Mouse (Mus musculus) forebrain, embryonic 16.5 days (tissue): Measurements from ENCODE around the gene Soat2. TPM values are rescaled to one million over a fixed set of nuclear protein-coding genes. Genes with fewer than 3 reads are reported as not detected.

Experiments used
- ATAC-seq: fragments of 200-750 bp; cut with Nextera tagmentation; 2 replicates; pipeline ENCODE4 v1.8.0; 2017; ENCODE audit warnings: mild to moderate bottlenecking, moderate library complexity
- H3K27ac ChIP-seq: fragments of 300-500 bp; sonication (generic); 2 replicates; pipeline ENCODE4 v1.5.1; 2014; ENCODE audit warnings: low read length, control low read depth
- H3K27me3 ChIP-seq: fragments of 300-500 bp; sonication (generic); replicated peaks from 2 replicates; pipeline ENCODE4 v1.6.1; 2014; ENCODE audit warnings: low read length; ENCODE audit not compliant: control insufficient read depth, insufficient read depth
- H3K36me3 ChIP-seq: fragments of 300-500 bp; sonication (generic); 2 replicates; pipeline ENCODE4 v1.6.1; 2014; ENCODE audit not compliant: control insufficient read depth, insufficient read depth
- H3K4me1 ChIP-seq: fragments of 300-500 bp; sonication (generic); replicated peaks from 2 replicates; pipeline ENCODE4 v1.6.1; 2014; ENCODE audit warnings: low read length; ENCODE audit not compliant: control insufficient read depth, insufficient read depth
- H3K4me2 ChIP-seq: fragments of 300-500 bp; sonication (generic); 2 replicates; pipeline ENCODE4 v1.6.1; 2014; ENCODE audit warnings: mild to moderate bottlenecking, low read length, control low read depth
- H3K4me3 ChIP-seq: fragments of 300-500 bp; sonication (generic); replicated peaks from 2 replicates; pipeline ENCODE4 v1.5.1; 2014; ENCODE audit warnings: mild to moderate bottlenecking, low read length, control low read depth
- H3K9ac ChIP-seq: fragments of 300-500 bp; sonication (generic); replicated peaks from 2 replicates; pipeline ENCODE4 v1.6.1; 2014; ENCODE audit warnings: low read depth, low read length, control low read depth
- H3K9me3 ChIP-seq: fragments of 300-500 bp; sonication (generic); 2 replicates; pipeline ENCODE4 v1.6.1; 2016; ENCODE audit warnings: low read length; ENCODE audit not compliant: control insufficient read depth
- WGBS: fragments of 180-500 bp; shearing (Covaris S2); extraction: QIAGEN DNeasy Blood & Tissue Kit; methylation state at CpG from one replicate; pipeline ENCODE4 v1.1.7; 2014; 5-methylcytosine and 5-hydroxymethylcytosine counted together
- polyA plus RNA-seq: library from polyadenylated mRNA; unstranded; fragments of >200 nt; fragmentation: Nextera tagmentation; extraction: Ambion mirVana; gene quantifications from 2 replicates; pipeline ENCODE4 v1.2.1, GENCODE M21; 2015

The Soat2 gene
- polyA plus RNA-seq, 1 experiment from 2014 or later, result not detected

GRCm38 (mm10) chr15:102204674-102205505, 54.6 kb downstream of the Soat2 start, which contains the start of gene Csad:
Gene Csad (minus strand): TSS chr15:102204724.
- no peak for ATAC-seq
- 38% methylated on average over 19 of the region's 19 CpGs for WGBS
- H3K9me3 ChIP-seq, result no peaks in the 10 kb centered on the region
- H3K4me3 ChIP-seq, result peak within 1 kb of the TSS; percentile 63
- peak within 1 kb of the TSS; percentile 89 for H3K9ac ChIP-seq
- H3K36me3 ChIP-seq, result peaks cover 13% of the 10 kb centered on the region
- H3K4me2 ChIP-seq, result peak within 1 kb of the TSS; percentile 82
- H3K27me3 ChIP-seq, result no peaks in the 10 kb centered on the region
- H3K27ac ChIP-seq, result peak within 1 kb of the TSS; percentile 97
- H3K4me1 ChIP-seq, result peaks cover 39% of the 10 kb centered on the region

GRCm38 (mm10) chr15:102205779-102206178, 55.5 kb downstream of the Soat2 start:
- peak overlapping the region; percentile 70 for H3K27ac ChIP-seq
- H3K9me3 ChIP-seq, result no peaks in the 10 kb centered on the region
- peak overlapping the region; percentile 63 for H3K4me3 ChIP-seq
- 12% methylated on average over 8 of the region's 8 CpGs for WGBS
- H3K4me2 ChIP-seq, result peak overlapping the region; percentile 76
- peaks cover 19% of the 10 kb centered on the region for H3K36me3 ChIP-seq
- H3K9ac ChIP-seq, result peak overlapping the region; percentile 57
- ATAC-seq, result peak; percentile 49
- peaks cover 39% of the 10 kb centered on the region for H3K4me1 ChIP-seq
- H3K27me3 ChIP-seq, result no peaks in the 10 kb centered on the region

DNA sequence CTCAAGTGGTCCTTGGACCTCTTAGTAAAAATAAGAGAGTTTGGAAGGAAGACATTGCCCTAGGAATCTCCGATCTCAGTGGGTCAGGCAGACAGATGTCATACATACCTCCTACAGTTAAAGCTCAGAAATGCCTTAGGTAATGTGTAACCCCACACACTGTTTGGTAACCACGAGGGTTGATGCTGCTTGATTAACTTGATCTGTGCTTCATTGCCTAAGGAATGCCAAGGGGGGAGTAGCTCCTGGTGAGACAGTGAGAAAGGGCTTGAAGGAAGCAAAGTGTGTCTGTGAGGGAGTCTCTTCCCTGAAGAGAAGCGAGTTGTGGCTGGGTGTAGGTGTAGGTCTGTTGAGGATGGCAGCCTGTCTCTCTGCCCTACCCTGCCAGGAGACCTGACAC, 57.0 kb downstream of the Soat2 start:
- Histone ChIP-seq H3K27me3 (no peaks in the 10 kb centered on the region), H3K4me3 (no peak overlapping the region), H3K27ac (no peak overlapping the region), H3K9ac (no peak overlapping the region), H3K9me3 (no peaks in the 10 kb centered on the region), H3K4me1 (peaks cover 37% of the 10 kb centered on the region), H3K4me2 (no peak overlapping the region), H3K36me3 (peaks cover 23% of the 10 kb centered on the region)
- WGBS, result 71% methylated on average over 3 of the region's 3 CpGs
- no peak for ATAC-seq

DNA sequence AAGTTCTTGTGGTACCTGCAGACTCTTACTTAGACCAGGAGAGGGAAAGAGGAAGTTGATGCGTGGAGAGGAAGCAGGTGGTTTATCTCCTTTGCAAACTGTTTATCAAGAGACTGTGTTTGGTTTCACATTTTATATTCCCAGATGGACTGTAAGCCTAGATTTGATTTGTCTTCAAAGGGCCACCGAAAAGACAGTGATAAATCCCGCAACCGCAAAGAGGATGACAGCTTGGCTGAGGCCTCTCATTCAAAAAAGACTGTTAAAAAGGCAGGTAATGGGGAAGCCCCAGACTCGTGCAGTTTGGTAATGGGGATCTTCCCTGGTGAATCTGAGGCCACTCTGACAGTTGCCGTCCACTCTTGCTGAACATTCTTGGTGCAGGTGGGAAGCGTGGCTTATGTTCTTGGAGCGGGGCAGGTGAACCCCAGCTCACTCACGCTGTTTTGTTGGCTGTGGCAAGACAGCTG, 57.8 kb downstream of the Soat2 start:
- Histone ChIP-seq H3K4me1 (peaks cover 31% of the 10 kb centered on the region), H3K9ac (no peak overlapping the region), H3K4me3 (no peak overlapping the region), H3K4me2 (no peak overlapping the region), H3K9me3 (no peaks in the 10 kb centered on the region), H3K36me3 (peaks cover 30% of the 10 kb centered on the region), H3K27ac (no peak overlapping the region), H3K27me3 (no peaks in the 10 kb centered on the region)
- 92% methylated on average over 9 of the region's 9 CpGs for WGBS
- no peak for ATAC-seq

GRCm38 (mm10) chr15:102209114-102209513, 58.8 kb downstream of the Soat2 start:
- peaks cover 31% of the 10 kb centered on the region for H3K4me1 ChIP-seq
- no peak overlapping the region for H3K27ac ChIP-seq
- H3K36me3 ChIP-seq, result peaks cover 40% of the 10 kb centered on the region
- H3K27me3 ChIP-seq, result no peaks in the 10 kb centered on the region
- no peaks in the 10 kb centered on the region for H3K9me3 ChIP-seq
- H3K4me3 ChIP-seq, result no peak overlapping the region
- WGBS, result 88% methylated on average over 8 of the region's 8 CpGs
- no peak overlapping the region for H3K4me2 ChIP-seq
- H3K9ac ChIP-seq, result no peak overlapping the region
- ATAC-seq, result no peak

DNA sequence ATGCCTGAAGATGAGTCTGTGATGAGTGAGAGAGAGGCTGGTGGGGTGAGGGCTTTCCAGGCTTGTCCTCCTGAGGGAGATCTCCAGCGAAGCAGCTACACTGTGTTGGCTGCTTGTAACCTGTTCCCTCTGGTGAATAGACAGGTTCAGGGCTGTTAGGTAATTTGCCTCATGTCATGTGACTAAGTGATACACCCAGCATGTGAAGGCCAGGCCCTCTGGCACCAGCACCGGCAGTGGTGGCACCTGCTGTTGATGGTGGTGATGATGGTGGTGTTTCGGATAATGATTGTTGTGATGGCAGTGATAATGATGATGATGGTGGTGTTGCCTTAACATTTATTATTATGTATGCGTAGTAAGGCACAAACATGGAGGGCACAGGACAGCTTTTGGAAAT, 60.5 kb downstream of the Soat2 start:
- Histone ChIP-seq H3K4me2 (no peak overlapping the region), H3K4me1 (peaks cover 16% of the 10 kb centered on the region), H3K27ac (no peak overlapping the region), H3K36me3 (peaks cover 44% of the 10 kb centered on the region), H3K9me3 (no peaks in the 10 kb centered on the region), H3K27me3 (no peaks in the 10 kb centered on the region), H3K9ac (no peak overlapping the region), H3K4me3 (no peak overlapping the region)
- WGBS, result 89% methylated on average over 4 of the region's 4 CpGs
- no peak for ATAC-seq

- ATAC-seq, result no peak
- H3K27me3 ChIP-seq, result no peaks in the 10 kb centered on the region
- 90% methylated on average over 6 of the region's 6 CpGs for WGBS
- no peak overlapping the region for H3K4me2 ChIP-seq
- H3K4me3 ChIP-seq, result no peak overlapping the region
- no peak overlapping the region for H3K9ac ChIP-seq
- peaks cover 6% of the 10 kb centered on the region; the same call in 1 of the 2 replicates for H3K4me1 ChIP-seq
- H3K36me3 ChIP-seq, result peaks cover 44% of the 10 kb centered on the region
- no peaks in the 10 kb centered on the region for H3K9me3 ChIP-seq
- H3K27ac ChIP-seq, result no peak overlapping the region
Observed at GRCm38 (mm10) chr15:102211895-102212294, 61.6 kb downstream of the Soat2 start.

Other genes starting within 250 kb of the Soat2 start
- gene Krt4, start 225.8 kb upstream of the Soat2 start, polyA plus RNA-seq, result 0.55 TPM in 1 of 2 replicates, not detected in the other
- 0.15 and 0.38 TPM in 2 replicates for gene Krt79, start 210.2 kb upstream of the Soat2 start, polyA plus RNA-seq
- not detected in 2 replicates for gene Krt78, start 196.2 kb upstream of the Soat2 start, polyA plus RNA-seq
- gene Krt8, start 146.0 kb upstream of the Soat2 start, polyA plus RNA-seq, result 2.4 and 3.7 TPM in 2 replicates
- gene Krt18, start 122.3 kb upstream of the Soat2 start, polyA plus RNA-seq, result 4.4 TPM in 2 replicates
- gene Eif4b, start 76.8 kb upstream of the Soat2 start, polyA plus RNA-seq, result 109 and 117 TPM in 2 replicates
- 6.9 and 7.7 TPM in 2 replicates for gene Tns2, start 50.1 kb upstream of the Soat2 start, polyA plus RNA-seq
- 48.2 and 56.4 TPM in 2 replicates for gene Spryd3, start 14.3 kb upstream of the Soat2 start, polyA plus RNA-seq
- gene Igfbp6, start 6.2 kb upstream of the Soat2 start, polyA plus RNA-seq, result 2.2 and 2.4 TPM in 2 replicates
- gene Zfp740, start 52.7 kb downstream of the Soat2 start, polyA plus RNA-seq, result 84.6 and 93.4 TPM in 2 replicates
- 37.8 and 39.6 TPM in 2 replicates for gene Csad, start 54.2 kb downstream of the Soat2 start, polyA plus RNA-seq
- 0.73 and 1.0 TPM in 2 replicates for gene Itgb7, start 81.4 kb downstream of the Soat2 start, polyA plus RNA-seq
- gene Rarg, start 107.0 kb downstream of the Soat2 start, polyA plus RNA-seq, result 6.4 and 8.0 TPM in 2 replicates
- gene Gm9918, start 120.0 kb downstream of the Soat2 start, polyA plus RNA-seq, result 0.11 TPM in 1 of 2 replicates, not detected in the other
- gene Mfsd5, start 128.9 kb downstream of the Soat2 start, polyA plus RNA-seq, result 50.6 and 52.8 TPM in 2 replicates
- 10.9 and 11.7 TPM in 2 replicates for gene Espl1, start 145.7 kb downstream of the Soat2 start, polyA plus RNA-seq
- 429 and 443 TPM in 2 replicates for gene Pfdn5, start 175.6 kb downstream of the Soat2 start, polyA plus RNA-seq
- gene Myg1, start 181.2 kb downstream of the Soat2 start, polyA plus RNA-seq, result 105 and 111 TPM in 2 replicates
- gene Aaas, start 200.2 kb downstream of the Soat2 start, polyA plus RNA-seq, result 42.0 and 44.7 TPM in 2 replicates
- 0.38 and 1.1 TPM in 2 replicates for gene Sp7, start 216.7 kb downstream of the Soat2 start, polyA plus RNA-seq